Mouse (Mus musculus) heart, postnatal 0 days (tissue): ENCODE measurements around the gene Acvr1b.

ENCODE experiments used
- CTCF ChIP-seq: IDR thresholded peaks from 2 replicates; pipeline ENCODE4 v1.5.1; 2016; ENCODE audit warnings: antibody characterized with exemption, control low read depth, low read depth
- EP300 ChIP-seq: IDR thresholded peaks from 2 replicates; pipeline ENCODE4 v1.6.1; 2016; ENCODE audit warnings: antibody characterized with exemption, low read depth

DNA sequence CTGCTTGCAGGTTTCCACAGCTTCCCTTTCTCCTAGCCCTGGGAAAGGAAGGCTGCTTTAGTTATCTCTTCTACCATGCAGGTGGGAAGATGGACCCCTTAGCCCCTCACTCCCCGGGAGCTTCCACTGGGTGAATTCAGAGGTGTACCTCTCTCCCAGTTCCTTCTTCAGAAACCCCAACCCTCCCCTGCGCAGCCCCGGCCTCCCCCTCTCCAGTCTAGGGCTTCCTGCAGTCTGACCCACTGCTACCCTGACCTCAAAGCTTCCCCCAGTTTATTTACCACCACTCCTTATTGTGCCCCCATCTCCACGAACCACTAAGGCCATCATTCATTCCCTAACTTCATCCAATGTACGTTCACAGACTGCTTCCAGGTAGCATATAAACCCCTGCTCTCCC lies 49.7 kb downstream of the Acvr1b start:
- TF ChIP-seq CTCF (no peak), EP300 (no peak)
